Mouse (Mus musculus) myocyte (in vitro differentiated cells): ENCODE measurements at regions not wholly inside any gene's neighbourhood (a gene's known extent, or its start where the extent isn't known, plus 50 kb on each side); places are given as distances from the start of the nearest gene placed in this dataset.

Source experiments
- H3K27me3 ChIP-seq: one replicate; pipeline ENCODE4 v1.6.1; 2011; ENCODE audit not compliant: control insufficient read depth, insufficient read depth, insufficient read length
- H3K36me3 ChIP-seq: one replicate; pipeline ENCODE4 v1.6.1; 2011; ENCODE audit not compliant: control insufficient read depth, insufficient read depth
- H3K4me2 ChIP-seq: one replicate; pipeline ENCODE4 v1.6.1; 2011; ENCODE audit warnings: low read depth, control low read depth
- H3K4me3 ChIP-seq: one replicate; pipeline ENCODE4 v1.5.1; 2011; ENCODE audit warnings: mild to moderate bottlenecking, control low read depth, moderate library complexity
- H3K79me2 ChIP-seq: one replicate; pipeline ENCODE4 v1.6.1; 2011; ENCODE audit not compliant: control insufficient read depth, insufficient read depth
- H3ac ChIP-seq: one replicate; pipeline ENCODE4 v1.6.1; 2011; ENCODE audit not compliant: control insufficient read depth, insufficient read length
- CEBPB ChIP-seq: IDR thresholded peaks from 2 replicates; pipeline ENCODE4 v1.6.1; 2011; ENCODE audit warnings: mild to moderate bottlenecking, moderate library complexity; ENCODE audit not compliant: poor library complexity, insufficient read depth, severe bottlenecking
- E2F4 ChIP-seq: IDR thresholded peaks from one replicate; pipeline ENCODE4 v1.6.1; 2011; ENCODE audit warnings: mild to moderate bottlenecking, control low read depth, moderate library complexity; ENCODE audit not compliant: insufficient read depth
- MAX ChIP-seq: IDR thresholded peaks from one replicate; pipeline ENCODE4 v1.6.1; 2011; ENCODE audit warnings: low read depth, mild to moderate bottlenecking, control low read depth
- MYOD1 ChIP-seq, 3 experiments: IDR thresholded peaks; one replicate each; pipeline ENCODE4 v1.6.1; 2011; ENCODE audit warnings: control low read depth in 2 of 3, low read depth in 2 of 3, mild to moderate bottlenecking in 2 of 3, moderate library complexity in 1 of 3; ENCODE audit not compliant: insufficient read length in 2 of 3, control insufficient read depth in 1 of 3
- MYOG ChIP-seq, 3 experiments: IDR thresholded peaks; one replicate each; pipeline ENCODE4 v1.6.1; 2011; ENCODE audit warnings: control low read depth in 2 of 3, low read depth in 2 of 3, mild to moderate bottlenecking in 2 of 3; ENCODE audit not compliant: insufficient read length in 2 of 3, control insufficient read depth in 1 of 3, insufficient read depth in 1 of 3
- POLR2A ChIP-seq: IDR thresholded peaks from one replicate; pipeline ENCODE4 v1.6.1; 2011; ENCODE audit warnings: low read depth, mild to moderate bottlenecking, control low read depth, moderate library complexity; ENCODE audit not compliant: insufficient read length
- POLR2AphosphoS2 ChIP-seq: IDR thresholded peaks from one replicate; pipeline ENCODE4 v1.6.1; 2011; ENCODE audit warnings: low read depth, control low read depth; ENCODE audit not compliant: insufficient read length
- REST ChIP-seq: IDR thresholded peaks from one replicate; pipeline ENCODE4 v1.6.1; 2011; ENCODE audit warnings: mild to moderate bottlenecking, control low read depth, moderate library complexity; ENCODE audit not compliant: insufficient read depth, insufficient read length
- SRF ChIP-seq: IDR thresholded peaks from one replicate; pipeline ENCODE4 v1.6.1; 2011; ENCODE audit warnings: low read depth; ENCODE audit not compliant: control insufficient read depth, insufficient read length
- TCF12 ChIP-seq: IDR thresholded peaks from one replicate; pipeline ENCODE4 v1.6.1; 2011; ENCODE audit warnings: mild to moderate bottlenecking, control low read depth; ENCODE audit not compliant: poor library complexity, insufficient read depth, severe bottlenecking
- TCF3 ChIP-seq: IDR thresholded peaks from one replicate; pipeline ENCODE4 v1.6.1; 2011; ENCODE audit warnings: low read depth, control low read depth; ENCODE audit not compliant: insufficient read length
- USF1 ChIP-seq: IDR thresholded peaks from one replicate; pipeline ENCODE4 v1.6.1; 2011; ENCODE audit warnings: low read depth, mild to moderate bottlenecking, control low read depth, moderate library complexity

GRCm38 (mm10) chr3:52640250-52641147 lies 372.4 kb downstream of the Foxo1 start:
- Histone ChIP-seq H3K4me3 (no peak overlapping the region), H3K79me2 (no peaks in the 10 kb centered on the region), H3ac (no peak overlapping the region), H3K36me3 (no peaks in the 10 kb centered on the region), H3K4me2 (no peak overlapping the region), H3K27me3 (no peaks in the 10 kb centered on the region)
- no peak for TF ChIP-seq MYOG (IDR thresholded peaks at IDR 0.05; ENCODE audit: control insufficient read depth in 1 of 3, insufficient read depth in 1 of 3, insufficient read length in 2 of 3, low read depth in 2 of 3)

- TF ChIP-seq CEBPB (no peak), MYOG (IDR thresholded peaks at IDR 0.05; ENCODE audit: control insufficient read depth in 1 of 3, insufficient read depth in 1 of 3, insufficient read length in 2 of 3, low read depth in 2 of 3) (peak; percentile 45 to 90 (median 68)), MYOD1 (IDR thresholded peaks at IDR 0.05; ENCODE audit: control insufficient read depth in 1 of 3, insufficient read length in 2 of 3, low read depth in 2 of 3) (peak; percentile 50 to 97 (median 92)), TCF3 (peak; percentile 59), TCF12 (peak; percentile 69), MAX (no peak)
- Histone ChIP-seq H3K4me3 (no peak overlapping the region), H3K27me3 (no peaks in the 10 kb centered on the region), H3K4me2 (peak overlapping the region; percentile 30), H3K79me2 (no peaks in the 10 kb centered on the region), H3K36me3 (no peaks in the 10 kb centered on the region), H3ac (no peak overlapping the region)
Observed at GRCm38 (mm10) chr3:52638816-52639215, 370.7 kb downstream of the Foxo1 start.

- Histone ChIP-seq H3K79me2 (no peaks in the 10 kb centered on the region), H3K36me3 (no peaks in the 10 kb centered on the region), H3K27me3 (no peaks in the 10 kb centered on the region), H3K4me3 (no peak overlapping the region), H3ac (no peak overlapping the region), H3K4me2 (no peak overlapping the region)
- TF ChIP-seq TCF3 (no peak), MAX (no peak), USF1 (no peak), POLR2A (no peak), CEBPB (no peak), POLR2AphosphoS2 (no peak), TCF12 (no peak), SRF (no peak), REST (no peak), MYOG (IDR thresholded peaks at IDR 0.05; ENCODE audit: control insufficient read depth in 1 of 3, insufficient read depth in 1 of 3, insufficient read length in 2 of 3, low read depth in 2 of 3) (no peak), E2F4 (no peak)
Observed at GRCm38 (mm10) chr3:52634353-52634752, 366.2 kb downstream of the Foxo1 start.

- no peaks in the 10 kb centered on the region for H3K27me3 ChIP-seq
- H3K36me3 ChIP-seq = no peaks in the 10 kb centered on the region
- H3K4me3 ChIP-seq = no peak overlapping the region
- TF ChIP-seq MYOG (IDR thresholded peaks at IDR 0.05; ENCODE audit: control insufficient read depth in 1 of 3, insufficient read depth in 1 of 3, insufficient read length in 2 of 3, low read depth in 2 of 3) (no peak), TCF3 (no peak), E2F4 (no peak), TCF12 (no peak), POLR2A (no peak), POLR2AphosphoS2 (no peak), MYOD1 (IDR thresholded peaks at IDR 0.05; ENCODE audit: control insufficient read depth in 1 of 3, insufficient read length in 2 of 3, low read depth in 2 of 3) (peak in 1 of 3 experiments; percentile 9)
- H3K4me2 ChIP-seq = no peak overlapping the region
- no peak overlapping the region for H3ac ChIP-seq
- H3K79me2 ChIP-seq = no peaks in the 10 kb centered on the region
Observed at GRCm38 (mm10) chr3:52633491-52634100, 365.5 kb downstream of the Foxo1 start.

- Histone ChIP-seq H3K79me2 (no peaks in the 10 kb centered on the region), H3K4me3 (no peak overlapping the region), H3K36me3 (no peaks in the 10 kb centered on the region), H3ac (no peak overlapping the region), H3K27me3 (no peaks in the 10 kb centered on the region), H3K4me2 (no peak overlapping the region)
- no peak for TF ChIP-seq TCF3
- no peak for TF ChIP-seq CEBPB
- no peak for TF ChIP-seq SRF
- no peak for TF ChIP-seq POLR2AphosphoS2
- TF ChIP-seq USF1 = no peak
- TF ChIP-seq MAX = no peak
- no peak for TF ChIP-seq E2F4
- no peak for TF ChIP-seq MYOD1 (IDR thresholded peaks at IDR 0.05; ENCODE audit: control insufficient read depth in 1 of 3, insufficient read length in 2 of 3, low read depth in 2 of 3)
- TF ChIP-seq MYOG (IDR thresholded peaks at IDR 0.05; ENCODE audit: control insufficient read depth in 1 of 3, insufficient read depth in 1 of 3, insufficient read length in 2 of 3, low read depth in 2 of 3) = no peak
- no peak for TF ChIP-seq REST
- no peak for TF ChIP-seq POLR2A
- TF ChIP-seq TCF12 = no peak
Observed at GRCm38 (mm10) chr3:52632635-52633034, 364.5 kb downstream of the Foxo1 start.
